Mouse (Mus musculus): ENCODE measurements around the gene Pmm2.
A peak's percentile ranks its signal among the peaks of the same experiment; 100 is the strongest.

Gene Pmm2

GRCm38 (mm10) chr16:8655599-8655998 lies 18.1 kb downstream of the Pmm2 start:
- DNase-seq (ENCODE audit: extremely low read depth, insufficient read length, low spot score) = no peak

GRCm38 (mm10) chr16:8656256-8656655 lies 18.8 kb downstream of the Pmm2 start:
- no peak for DNase-seq (ENCODE audit: extremely low read depth, insufficient read length, low spot score)

- no peak for DNase-seq (ENCODE audit: extremely low read depth, insufficient read length, low spot score)
Observed at GRCm38 (mm10) chr16:8658349-8658748, 20.9 kb downstream of the Pmm2 start.

- no peak for DNase-seq (ENCODE audit: extremely low read depth, insufficient read length, low spot score)
Observed at GRCm38 (mm10) chr16:8658764-8659163, 21.3 kb downstream of the Pmm2 start.

- no peak for DNase-seq (ENCODE audit: extremely low read depth, insufficient read length, low spot score)
Observed at GRCm38 (mm10) chr16:8663022-8663421, 25.5 kb downstream of the Pmm2 start.

DNA sequence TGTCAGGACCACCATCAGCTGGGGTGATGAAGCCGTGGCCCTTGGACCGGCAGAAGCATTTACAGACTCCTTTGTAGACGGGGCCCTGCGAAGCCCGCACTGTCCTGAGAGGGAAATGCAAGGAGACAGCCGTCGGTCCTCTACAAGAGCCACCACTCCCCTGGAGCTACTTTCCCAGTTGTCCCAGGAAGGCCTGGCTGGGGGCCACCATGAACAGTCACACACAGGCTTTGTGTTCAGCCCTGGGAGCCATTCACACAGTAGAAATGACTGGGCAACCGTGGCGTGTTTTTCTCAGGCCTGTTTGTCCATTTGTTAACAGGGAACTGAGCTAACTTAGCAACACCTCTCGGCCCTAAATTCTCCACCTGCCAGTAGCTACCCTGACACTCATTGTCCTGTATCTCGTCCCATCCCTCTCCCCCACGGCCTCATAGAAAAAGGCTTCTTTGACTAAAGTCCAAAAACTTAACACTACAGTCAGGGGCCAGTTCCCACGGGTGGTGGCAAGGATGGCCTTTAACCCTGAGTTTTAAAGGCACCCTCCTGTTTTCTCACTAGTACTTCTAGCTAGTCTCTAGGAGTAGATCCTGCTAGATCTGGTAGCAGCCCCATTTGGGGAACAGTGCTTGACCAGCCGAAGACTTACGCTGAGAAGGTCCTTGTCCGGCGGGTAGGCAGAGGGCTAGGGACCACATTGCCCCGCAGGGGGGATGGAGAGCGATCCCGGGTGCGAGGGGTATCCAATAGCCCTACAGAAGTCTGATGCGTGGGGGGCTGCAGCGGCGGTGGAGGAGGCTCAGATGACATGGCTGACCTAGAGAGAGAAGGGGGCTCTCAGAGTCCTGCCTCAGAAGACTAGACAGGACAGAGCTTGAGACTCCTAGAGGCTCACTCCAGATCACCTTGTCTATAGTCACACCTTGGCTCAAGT lies 26.4 kb downstream of the Pmm2 start:
- no peak for DNase-seq (ENCODE audit: extremely low read depth, insufficient read length, low spot score)

- DNase-seq (ENCODE audit: extremely low read depth, insufficient read length, low spot score) = no peak
Observed at GRCm38 (mm10) chr16:8665367-8665766, 27.9 kb downstream of the Pmm2 start.

DNA sequence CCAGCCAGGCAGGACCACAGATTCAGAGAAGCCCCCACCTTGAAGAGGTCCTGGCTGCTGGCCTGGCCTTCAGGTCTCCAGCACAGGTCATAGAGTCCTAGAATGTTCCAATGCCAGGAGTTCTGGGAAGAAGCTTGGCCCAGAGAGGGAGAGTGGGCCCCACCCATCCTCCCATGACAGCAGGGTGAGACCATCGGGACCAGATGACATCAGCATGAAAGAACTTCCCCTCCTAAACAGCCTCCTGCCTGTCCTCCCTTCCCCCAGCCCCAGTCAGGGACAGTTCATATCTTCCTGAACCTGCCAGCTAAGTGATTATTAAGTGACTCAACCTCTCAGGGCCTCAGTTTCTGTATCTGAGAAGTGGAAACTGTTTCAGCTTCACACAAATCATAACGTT lies 29.0 kb downstream of the Pmm2 start:
- DNase-seq (ENCODE audit: extremely low read depth, insufficient read length, low spot score) = peak; percentile 55

GRCm38 (mm10) chr16:8667261-8667660 lies 29.8 kb downstream of the Pmm2 start:
- DNase-seq (ENCODE audit: extremely low read depth, insufficient read length, low spot score) = no peak

GRCm38 (mm10) chr16:8667814-8668213 lies 30.3 kb downstream of the Pmm2 start:
- DNase-seq (ENCODE audit: extremely low read depth, insufficient read length, low spot score) = no peak

GRCm38 (mm10) chr16:8668386-8668785 lies 30.9 kb downstream of the Pmm2 start:
- DNase-seq (ENCODE audit: extremely low read depth, insufficient read length, low spot score) = no peak

DNA sequence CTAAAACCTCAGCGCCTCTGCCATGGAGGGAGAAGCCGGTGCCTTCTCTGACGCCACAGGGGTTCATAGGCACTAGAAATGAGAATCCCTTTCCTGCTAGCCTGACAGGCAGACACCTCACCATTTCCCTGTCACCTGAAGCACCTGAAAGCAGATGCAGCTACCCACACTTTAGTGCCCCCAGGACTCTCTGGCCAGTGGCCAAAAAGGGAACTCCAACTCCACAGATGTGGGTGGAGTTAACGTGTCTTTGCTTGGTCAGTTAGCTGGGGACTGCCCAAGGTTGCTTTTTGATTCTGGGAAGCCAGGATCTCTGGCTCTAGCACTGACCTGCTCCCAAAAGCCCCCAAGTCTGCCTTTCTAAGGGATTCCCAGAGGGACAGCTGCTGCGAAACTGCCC lies 32.0 kb downstream of the Pmm2 start:
- no peak for DNase-seq (ENCODE audit: extremely low read depth, insufficient read length, low spot score)

GRCm38 (mm10) chr16:8670041-8671035 lies 32.9 kb downstream of the Pmm2 start:
- no peak for DNase-seq (ENCODE audit: extremely low read depth, insufficient read length, low spot score)

- DNase-seq (ENCODE audit: extremely low read depth, insufficient read length, low spot score) = peak; percentile 99
Observed at GRCm38 (mm10) chr16:8671551-8672349, 34.3 kb downstream of the Pmm2 start, which contains the start of gene Carhsp1. Gene Carhsp1, minus strand, starts transcription at chr16:8672155.

GRCm38 (mm10) chr16:8672350-8672687 lies 34.8 kb downstream of the Pmm2 start:
- no peak for DNase-seq (ENCODE audit: extremely low read depth, insufficient read length, low spot score)

- no peak for DNase-seq (ENCODE audit: extremely low read depth, insufficient read length, low spot score)
Observed at GRCm38 (mm10) chr16:8672811-8673210, 35.3 kb downstream of the Pmm2 start.

GRCm38 (mm10) chr16:8673343-8673742 lies 35.9 kb downstream of the Pmm2 start:
- DNase-seq (ENCODE audit: extremely low read depth, insufficient read length, low spot score) = no peak

DNA sequence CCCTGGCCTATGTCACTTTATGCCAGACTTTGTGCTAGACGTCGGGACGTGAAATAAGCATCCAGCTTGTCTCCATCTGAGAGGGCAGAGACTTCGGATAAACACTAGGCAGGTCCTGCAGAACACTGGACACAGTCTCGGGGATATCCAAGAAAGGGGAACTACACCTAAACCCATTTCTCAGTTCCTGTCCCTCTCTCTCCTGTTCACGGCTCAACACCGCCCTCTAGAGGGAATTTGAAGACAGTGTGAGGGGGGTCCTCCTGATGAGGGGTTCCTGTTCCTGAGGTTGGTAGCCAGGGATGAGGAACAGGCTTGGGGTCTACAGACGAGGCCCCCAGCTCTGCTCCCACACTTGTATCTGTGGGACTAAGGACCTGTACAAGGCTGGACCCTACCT lies 36.7 kb downstream of the Pmm2 start:
- DNase-seq (ENCODE audit: extremely low read depth, insufficient read length, low spot score) = no peak

GRCm38 (mm10) chr16:8675559-8675958 lies 38.1 kb downstream of the Pmm2 start:
- no peak for DNase-seq (ENCODE audit: extremely low read depth, insufficient read length, low spot score)

DNA sequence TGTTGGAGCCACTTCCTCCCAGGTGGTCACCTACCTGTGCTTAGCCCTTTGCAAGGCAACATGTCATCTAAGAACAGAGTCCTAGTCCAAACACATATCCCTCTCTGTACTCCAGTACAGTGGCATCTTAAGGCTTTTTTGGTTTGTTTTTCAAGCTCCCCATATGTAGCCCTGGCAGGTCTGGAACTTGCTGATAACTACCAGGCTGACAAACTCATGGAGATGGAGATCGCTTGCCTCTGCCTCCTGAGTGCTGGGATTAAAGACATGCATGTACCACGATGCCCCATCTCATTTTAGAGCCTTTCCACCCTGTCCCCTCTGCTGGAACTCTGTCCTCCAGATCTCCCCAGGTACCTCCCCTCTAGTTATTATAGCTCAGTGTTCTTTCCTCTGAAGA lies 38.8 kb downstream of the Pmm2 start:
- no peak for DNase-seq (ENCODE audit: extremely low read depth, insufficient read length, low spot score)

DNA sequence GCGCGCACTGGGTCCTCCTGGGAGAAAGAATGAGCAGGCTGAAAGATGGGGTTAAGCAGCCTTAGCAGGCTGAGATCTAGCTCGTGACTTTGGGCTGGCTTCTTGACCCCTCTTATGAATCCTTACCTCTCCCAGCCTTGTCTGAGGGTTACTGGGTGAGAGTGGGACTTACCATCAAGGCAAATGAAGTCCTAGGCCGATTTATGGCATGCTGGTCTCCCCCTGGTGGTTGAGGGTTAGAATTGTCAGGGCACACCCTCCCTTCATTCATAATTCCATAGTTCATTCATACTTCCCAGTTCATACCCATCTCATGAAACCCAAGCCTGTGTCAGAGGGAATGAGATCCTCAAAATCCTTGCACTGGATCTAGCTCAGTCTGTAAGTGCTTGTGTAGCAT lies 39.3 kb downstream of the Pmm2 start:
- DNase-seq (ENCODE audit: extremely low read depth, insufficient read length, low spot score) = no peak

All from 3134 (cell line).